Mouse (Mus musculus) bone marrow macrophage, adult 2 months (primary cell): ENCODE data around the gene Shank2.

ENCODE experiments used
- CTCF ChIP-seq: IDR thresholded peaks from 2 replicates; pipeline ENCODE4 v1.5.1; 2012; ENCODE audit warnings: low read depth, mild to moderate bottlenecking, low read length, moderate library complexity
- POLR2A ChIP-seq: IDR thresholded peaks from 2 replicates; pipeline ENCODE4 v1.6.1; 2012; ENCODE audit warnings: mild to moderate bottlenecking, low read depth, low read length, borderline replicate concordance

GRCm38 (mm10) chr7:144140470-144140869, 138.7 kb downstream of the Shank2 start:
- TF ChIP-seq POLR2A (no peak), CTCF (no peak)
